Mouse (Mus musculus) neutrophil, adult 5-6 weeks (primary cell): ENCODE measurements around the gene Ccl11. TPM values are rescaled to one million over a fixed set of nuclear protein-coding genes. Genes with fewer than 3 reads are reported as not detected.

Experiments used
- ATAC-seq: fragments of 151-379, 151-347 bp; 2 replicates; pipeline ENCODE4 v1.8.0; 2017; ENCODE audit warnings: mild to moderate bottlenecking, moderate TSS enrichment; ENCODE audit not compliant: insufficient number of reproducible peaks, poor library complexity, low FRiP score, severe bottlenecking; ENCODE audit errors: extremely low read depth
- total RNA-seq: library from RNA; stranded (forward); fragments of 200-1000 nt; gene quantifications from 2 replicates; pipeline ENCODE4 v1.2.3, GENCODE M21; 2017

Ccl11 gene
- total RNA-seq, 1 experiment from 2014 or later, result not detected

GRCm38 (mm10) chr11:82110372-82111248, 53.0 kb downstream of the Ccl11 start:
- ATAC-seq, result no peak

Other genes with a start within 250 kb of the Ccl11 start
- gene 5530401A14Rik, start 197.2 kb upstream of the Ccl11 start, total RNA-seq, result not detected in 2 replicates
- not detected in 2 replicates for gene Asic2, start 89.4 kb upstream of the Ccl11 start, total RNA-seq
- gene Ccl2, start 22.3 kb upstream of the Ccl11 start, total RNA-seq, result 0.58 TPM in 1 of 2 replicates, not detected in the other
- not detected in 2 replicates for gene Gm17268, start 19.3 kb upstream of the Ccl11 start, total RNA-seq
- not detected in 2 replicates for gene Ccl7, start 12.1 kb upstream of the Ccl11 start, total RNA-seq
- not detected in 2 replicates for gene Ccl12, start 44.0 kb downstream of the Ccl11 start, total RNA-seq
- not detected in 2 replicates for gene Ccl8, start 57.4 kb downstream of the Ccl11 start, total RNA-seq
- gene Ccl1, start 247.9 kb downstream of the Ccl11 start, total RNA-seq, result not detected in 2 replicates